12 mouse cellular contexts compared by ENCODE assay signal in the genomic region with DNA sequence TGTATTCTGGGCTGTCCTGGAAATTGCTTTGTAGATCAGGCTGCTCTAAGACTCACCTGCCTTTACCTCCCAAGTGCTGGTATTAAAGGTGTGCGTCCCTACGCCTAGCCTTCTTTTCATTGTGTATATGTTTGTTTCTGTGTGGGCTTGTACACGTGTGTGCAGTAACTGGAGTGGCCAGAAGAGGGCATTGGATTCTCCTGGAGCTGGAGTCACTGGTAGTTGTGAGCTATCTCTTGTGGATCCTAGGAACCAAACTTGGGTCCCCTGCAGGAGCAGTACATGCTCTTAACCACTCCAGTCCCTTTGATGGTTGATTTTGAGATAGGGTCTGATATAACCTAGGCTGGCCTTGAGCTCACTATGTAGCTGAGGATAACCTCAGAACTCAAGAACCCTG.
DNase-seq lines count a peak whose midpoint lies in the region; ATAC-seq and TF ChIP-seq lines count a peak whose summit lies in the region.
"Had no signal": no experiment of that assay in that cellular context is flagged by ENCODE, and none has a peak within 500 bp of the region (broad histone marks: within the 10 kb centered on the region; RNA-seq: fewer than 3 reads in every experiment).

No protein-coding gene starts in this region.

- no peak overlapping the region for H3K4me3 ChIP-seq in layer of hippocampus, adult 2 months
- H3K4me3 ChIP-seq: midbrain, embryonic 15.5 days had no signal

- H3K27ac ChIP-seq in layer of hippocampus, adult 2 months = no peak overlapping the region
- H3K27ac ChIP-seq: midbrain, embryonic 15.5 days had no signal

- TF ChIP-seq CTCF in layer of hippocampus, adult 2 months (conservative IDR thresholded peaks at IDR 0.05) = peak; percentile 53

- no peak for DNase-seq in layer of hippocampus, adult 2 months (ENCODE audit: low spot score in 2 of 2)
- DNase-seq in layer of hippocampus, postnatal 25 days (ENCODE audit: extremely low spot score in 1 of 2, low spot score in 1 of 2) = no peak
- DNase-seq in A20 (ENCODE audit: low read depth, low spot score) (peak; percentile 45), ES-CJ7 (ENCODE audit: low read depth, low spot score) (peak; percentile 72)
- DNase-seq in embryo, embryonic 9.5 days (ENCODE audit: extremely low spot score) = no peak
- DNase-seq: cerebellum, adult 9-11 months; heart, postnatal 36 days; left cerebral cortex, postnatal 4 days had no signal

- ATAC-seq in erythroblast, adult 5-6 weeks (replicated peaks; ENCODE audit: low FRiP score, poor library complexity, severe bottlenecking) = peak; percentile 52; the same call in 1 of the 2 replicates
- ATAC-seq in monocyte, adult 5-6 weeks (replicated peaks; ENCODE audit: insufficient number of reproducible peaks, low FRiP score, low TSS enrichment, poor library complexity, severe bottlenecking) = no peak
- ATAC-seq: intestine, embryonic 16.5 days; midbrain, embryonic 15.5 days had no signal

Comparison
In these comparisons a context has a peak if more than half of its experiments do, and no peak if none do; other contexts are left out.
1. DNase-seq: peak in A20 (single experiment) and ES-CJ7 (single experiment); none in layer of hippocampus, adult 2 months (0 of 2), layer of hippocampus, postnatal 25 days (0 of 2) and embryo, embryonic 9.5 days (single experiment).